Mouse (Mus musculus): ENCODE measurements at regions not wholly inside any gene's neighbourhood (a gene's known extent, or its start where the extent isn't known, plus 50 kb on each side); places are given as distances from the start of the nearest gene placed in this dataset.

DNA sequence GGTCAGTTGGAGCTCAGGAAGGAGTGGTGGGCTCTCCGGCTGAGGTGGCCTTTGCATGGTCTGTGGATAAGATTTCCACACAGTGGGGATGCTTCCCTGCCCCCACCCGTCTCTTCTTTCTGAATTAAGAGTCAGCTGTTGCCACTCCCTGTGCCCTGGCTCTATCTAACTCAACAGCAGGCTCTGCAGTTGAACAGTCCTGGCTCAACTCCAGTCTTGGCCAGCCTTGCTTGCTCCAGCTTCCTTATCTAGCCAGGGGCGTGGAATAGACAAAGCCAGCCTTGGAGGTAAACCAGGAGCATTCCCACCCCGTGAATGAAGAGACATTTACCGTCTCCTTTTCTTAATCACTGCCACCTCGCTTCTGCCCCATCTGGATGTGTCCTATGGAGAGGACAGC lies 89.7 kb downstream of the Mn1 start:
- DNase-seq (ENCODE audit: low spot score) = no peak

DNA sequence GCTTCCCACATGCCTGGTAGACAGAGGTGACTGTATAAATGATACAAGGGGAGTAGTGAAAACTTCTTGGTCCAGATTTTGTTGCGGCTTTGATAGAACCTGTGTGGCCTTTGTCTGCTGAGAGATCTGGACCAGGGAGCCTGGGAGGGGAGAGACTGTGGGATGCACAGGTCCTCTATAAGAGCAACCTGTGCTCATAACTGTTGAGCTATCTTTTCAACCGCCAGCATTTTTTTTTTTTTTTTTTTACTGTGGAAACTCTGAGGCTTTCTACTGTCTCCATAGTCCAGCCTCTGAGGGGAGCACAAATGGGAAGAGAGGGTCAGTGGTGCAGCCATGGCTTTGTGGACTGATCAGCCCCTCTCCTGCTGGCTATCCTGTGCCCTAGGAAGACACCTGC lies 90.2 kb downstream of the Mn1 start:
- no peak for DNase-seq (ENCODE audit: low spot score)

DNA sequence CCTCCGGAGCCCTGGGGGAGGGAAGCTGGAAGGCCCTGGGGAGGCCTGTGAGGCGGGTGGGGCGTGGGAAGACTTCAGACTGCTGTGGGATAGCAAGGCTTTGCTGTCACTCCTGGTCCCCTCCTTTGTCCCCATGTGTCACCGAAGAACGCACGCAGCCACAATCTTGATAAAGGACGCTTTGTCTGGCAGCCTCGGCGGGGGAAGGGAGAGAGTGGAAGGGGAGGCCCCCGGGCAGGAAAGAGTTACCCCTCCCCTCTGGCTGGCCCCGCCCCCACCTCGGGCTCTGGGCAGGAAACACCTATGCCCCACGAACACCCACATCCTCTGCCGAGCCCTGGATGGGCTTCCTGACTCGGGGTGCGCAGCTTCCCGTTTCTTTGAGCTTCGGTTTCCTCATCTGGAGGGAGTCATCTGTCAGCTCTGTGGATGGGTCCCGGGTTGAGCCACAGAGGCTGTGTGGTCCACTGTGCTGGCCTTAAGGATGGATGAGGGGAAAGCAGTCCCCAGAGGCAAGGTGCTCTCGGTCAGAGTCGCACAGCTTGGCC lies 91.9 kb downstream of the Mn1 start:
- DNase-seq (ENCODE audit: low spot score) = peak; percentile 96

DNA sequence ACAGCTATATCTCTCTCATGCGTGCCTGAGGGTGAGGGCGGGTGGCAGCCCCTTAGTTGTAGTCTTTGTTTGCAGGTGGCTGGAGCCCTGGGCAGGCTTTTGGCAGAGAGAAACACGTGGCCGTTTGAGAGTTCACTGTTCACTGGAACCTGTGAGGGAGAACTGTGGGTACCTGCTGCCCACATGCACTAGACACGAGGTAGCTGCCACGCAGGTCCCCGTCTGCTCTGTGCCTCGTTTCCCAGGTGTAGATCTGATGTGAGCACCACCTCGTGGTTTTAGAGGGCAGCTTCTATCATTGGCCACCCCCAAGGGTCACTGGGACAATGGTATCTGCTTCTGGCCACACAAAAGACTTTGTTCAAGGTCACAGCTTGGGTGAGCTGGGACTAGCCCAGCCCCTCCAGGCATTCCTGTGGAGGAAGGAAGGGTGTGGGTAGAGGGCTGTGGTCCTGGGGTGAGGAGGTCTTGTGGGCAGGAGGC lies 92.5 kb downstream of the Mn1 start:
- no peak for DNase-seq (ENCODE audit: low spot score)

DNA sequence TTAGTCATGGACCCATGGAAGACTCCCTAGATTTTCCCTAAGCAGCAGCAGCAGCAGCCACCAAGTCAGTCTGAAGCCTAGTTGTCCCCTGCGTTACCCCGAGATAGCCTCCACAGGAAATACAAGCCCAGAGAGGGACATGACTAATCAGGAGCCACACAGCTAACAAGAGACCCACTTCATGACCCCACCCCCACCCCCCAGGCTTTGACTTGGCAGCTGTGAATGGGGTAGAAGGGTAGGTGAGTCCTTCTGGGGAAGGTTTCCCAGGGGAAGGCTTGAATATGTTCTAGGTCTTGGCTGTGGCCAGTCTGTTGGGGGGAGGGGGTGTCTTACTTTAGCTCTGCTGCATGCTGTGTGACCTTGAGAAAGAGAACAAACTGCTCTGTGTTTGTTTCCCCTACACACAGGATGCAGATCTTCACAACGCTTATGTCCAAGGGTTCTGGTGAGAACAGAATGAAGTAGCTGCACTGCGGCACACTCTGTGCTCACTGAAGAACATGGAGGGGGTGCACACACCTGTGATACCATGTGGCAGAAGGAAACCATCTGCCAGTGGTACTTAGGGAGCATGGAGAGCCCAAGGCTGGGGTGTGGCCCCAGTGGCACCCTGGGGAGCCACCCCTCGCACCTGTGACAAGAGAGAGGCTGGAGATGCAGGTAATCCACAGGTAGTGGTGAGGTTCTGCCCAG lies 93.2 kb downstream of the Mn1 start:
- peak; percentile 69 for DNase-seq (ENCODE audit: low spot score)

DNA sequence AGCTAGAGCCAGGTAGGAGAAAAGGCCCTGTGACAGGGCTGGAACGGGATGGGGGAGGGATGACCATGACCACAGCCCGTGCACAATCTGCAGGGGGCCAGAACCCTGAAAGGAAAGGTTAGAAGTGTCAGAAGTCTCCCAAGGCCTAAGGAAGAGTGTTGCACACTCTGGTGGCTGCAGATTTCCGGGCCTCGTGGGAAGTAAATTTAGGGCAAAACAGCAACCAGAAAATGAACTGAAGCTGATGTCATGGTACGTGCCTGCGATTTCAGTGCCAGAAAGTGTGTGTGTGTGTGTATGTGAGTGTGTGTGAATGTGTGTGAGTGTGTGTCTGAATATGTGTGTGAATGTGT lies 93.7 kb downstream of the Mn1 start:
- DNase-seq (ENCODE audit: low spot score) = peak; percentile 37

DNA sequence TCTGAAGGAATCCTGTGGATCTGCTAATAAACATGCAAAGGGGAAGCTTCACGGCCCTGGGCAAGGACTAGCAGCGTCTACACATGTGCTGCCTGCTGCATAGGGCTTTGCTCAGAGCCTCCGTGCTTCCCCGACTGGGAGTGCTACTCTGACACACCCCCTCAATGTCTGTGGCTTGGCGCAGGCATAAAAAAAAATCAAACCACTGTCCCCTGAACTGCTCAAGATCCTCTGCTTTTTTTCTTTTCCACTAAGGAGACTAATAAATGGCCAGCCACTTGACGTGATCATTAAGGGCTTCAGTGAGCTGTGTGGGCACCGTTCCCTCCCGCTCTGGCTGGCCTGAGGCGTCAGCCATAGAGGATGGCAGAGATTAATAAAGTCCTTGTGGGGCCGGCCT lies 94.8 kb downstream of the Mn1 start:
- DNase-seq (ENCODE audit: low spot score) = no peak

DNA sequence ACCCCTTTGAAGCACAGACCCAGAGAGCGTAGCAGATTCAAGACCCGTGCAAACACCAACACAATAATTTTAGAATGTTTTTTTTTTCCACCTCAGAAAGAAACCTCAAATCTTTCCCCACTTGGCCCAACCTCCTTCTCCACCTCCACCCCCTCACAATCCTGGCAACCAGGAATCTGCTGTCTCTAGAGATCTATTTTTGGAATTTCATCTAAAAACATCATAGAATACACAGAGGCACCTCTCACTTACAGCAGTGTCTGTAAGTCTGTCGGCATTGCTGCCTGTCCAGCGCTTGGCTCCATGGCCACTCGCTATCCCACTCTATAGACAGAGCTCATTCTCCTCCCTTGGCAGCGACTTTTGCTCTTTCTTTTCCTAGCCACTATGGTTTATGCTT lies 96.8 kb downstream of the Mn1 start:
- DNase-seq (ENCODE audit: low spot score) = no peak

DNA sequence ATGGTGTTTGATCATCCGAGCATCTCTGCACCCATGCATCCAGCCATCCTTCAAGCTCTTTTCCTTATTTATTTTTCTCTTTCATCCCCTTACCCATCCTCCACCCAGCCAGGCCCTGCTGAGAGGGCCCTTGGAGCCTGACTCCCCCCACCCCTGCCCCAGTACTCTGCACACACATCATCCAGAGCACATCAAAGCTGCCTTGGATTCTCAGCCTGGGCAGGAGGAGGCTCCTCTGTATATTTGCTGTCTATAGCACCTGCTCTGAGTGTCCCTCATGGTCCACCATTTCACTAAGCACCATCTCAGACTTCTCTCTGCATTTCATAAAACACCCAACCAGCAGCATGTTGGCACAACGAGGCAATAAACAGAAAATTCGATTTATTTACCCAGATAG lies 101.9 kb downstream of the Mn1 start:
- no peak for DNase-seq (ENCODE audit: low spot score)

DNA sequence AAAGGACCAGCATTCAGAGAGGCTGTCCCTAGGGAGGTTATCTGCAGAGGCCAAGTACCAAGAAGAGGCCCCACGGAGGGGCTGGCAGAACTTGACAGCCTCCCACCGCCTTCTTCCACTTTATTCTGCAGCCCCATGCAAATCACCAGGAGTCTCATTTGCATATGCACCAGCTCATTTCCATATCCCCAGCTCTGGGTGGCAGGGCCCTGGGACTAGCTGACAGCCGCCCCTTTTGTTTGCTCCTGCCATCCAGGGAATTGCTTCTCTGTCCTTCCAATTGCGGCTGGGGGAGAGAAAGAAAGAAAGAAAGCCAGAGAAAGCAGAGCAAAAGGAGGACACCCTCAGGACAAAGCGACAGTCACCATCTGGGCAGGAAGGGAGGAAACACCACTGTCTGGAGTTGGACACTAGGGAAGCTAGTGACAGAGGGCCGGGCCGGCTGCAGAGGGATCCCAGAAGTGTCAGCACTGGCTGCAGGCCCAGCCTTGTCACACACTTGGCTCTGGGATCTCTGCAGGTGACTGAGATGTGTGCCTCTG lies 102.4 kb downstream of the Mn1 start:
- DNase-seq (ENCODE audit: low spot score) = no peak

DNA sequence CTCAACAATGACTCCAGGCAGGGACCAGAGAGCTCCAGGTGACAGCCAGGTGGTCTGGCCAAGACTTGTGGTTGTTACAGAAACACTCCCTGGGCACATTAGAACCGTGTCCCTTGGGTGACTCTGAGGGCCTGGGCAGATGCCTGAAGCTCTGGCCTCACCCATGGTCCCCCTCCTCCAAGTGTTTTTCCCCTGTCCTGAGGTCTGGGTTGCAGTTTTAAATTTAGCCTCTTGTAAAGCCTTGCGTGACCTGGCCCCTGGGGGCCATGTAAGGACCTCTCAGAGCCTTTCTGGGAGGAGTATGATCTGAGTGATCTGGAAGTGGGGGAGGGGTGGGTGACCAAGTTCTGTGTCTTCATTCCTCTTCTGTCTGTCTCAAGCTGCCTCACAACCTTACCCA lies 104.7 kb downstream of the Mn1 start:
- DNase-seq (ENCODE audit: low spot score) = no peak

DNA sequence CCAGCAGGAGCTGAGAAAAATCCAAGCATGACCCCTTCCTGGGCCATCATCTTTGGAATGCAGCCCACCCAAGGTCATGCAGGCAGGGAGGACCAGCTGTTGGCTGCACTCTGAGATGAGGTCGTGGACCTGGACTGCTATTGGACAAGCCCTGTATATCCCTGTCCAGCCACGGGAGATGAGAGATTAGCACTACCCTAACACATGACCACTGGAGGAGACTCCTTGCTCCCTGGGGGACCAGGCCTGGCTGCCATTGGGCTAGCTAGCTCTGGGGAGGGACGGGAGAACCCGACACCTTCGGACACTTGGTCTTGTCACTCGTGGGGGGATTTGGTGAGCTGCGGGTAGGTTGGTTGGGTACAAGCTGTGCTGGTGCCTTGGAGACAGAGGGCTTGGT lies 105.4 kb downstream of the Mn1 start:
- DNase-seq (ENCODE audit: low spot score) = no peak

DNA sequence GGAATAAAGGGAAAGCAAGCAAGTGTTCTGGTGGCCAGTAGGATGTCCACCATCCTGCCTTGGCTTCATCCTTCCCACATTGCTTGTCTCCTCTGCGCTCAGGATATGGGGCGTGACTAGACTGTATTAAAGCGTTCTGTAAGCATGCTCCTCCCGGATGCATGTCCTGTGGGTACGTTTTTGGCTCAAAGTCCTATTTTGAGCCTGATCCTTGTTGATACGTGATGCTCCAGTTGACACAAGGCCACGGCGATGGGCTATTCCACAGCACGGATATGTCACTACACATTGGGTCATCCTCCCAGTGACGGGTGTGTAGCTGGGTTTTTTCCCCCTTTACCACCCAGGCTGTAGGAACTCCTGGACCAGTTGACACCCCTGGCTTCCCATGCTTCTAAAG lies 110.6 kb downstream of the Mn1 start:
- no peak for DNase-seq (ENCODE audit: low spot score)

DNA sequence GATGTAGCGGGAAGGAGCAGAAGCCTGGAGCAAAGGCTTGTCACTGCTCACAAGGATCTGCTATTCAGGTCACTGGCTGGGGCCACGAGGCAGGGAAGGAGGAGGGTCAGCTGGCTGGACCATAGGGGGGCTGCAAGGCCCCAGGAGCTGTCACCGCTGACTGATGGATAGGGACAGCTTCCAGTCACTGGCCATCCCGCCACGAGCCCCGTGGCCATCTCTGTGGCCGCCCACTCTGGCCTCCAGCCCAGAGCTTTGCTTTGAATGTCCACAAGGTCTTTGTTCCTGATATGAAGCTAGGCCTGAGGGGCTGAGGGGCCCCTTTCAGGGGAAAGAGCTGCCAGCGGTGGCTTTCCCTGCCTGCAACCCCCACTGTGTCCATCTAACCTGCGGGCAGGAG lies 111.9 kb downstream of the Mn1 start:
- no peak for DNase-seq (ENCODE audit: low spot score)

DNA sequence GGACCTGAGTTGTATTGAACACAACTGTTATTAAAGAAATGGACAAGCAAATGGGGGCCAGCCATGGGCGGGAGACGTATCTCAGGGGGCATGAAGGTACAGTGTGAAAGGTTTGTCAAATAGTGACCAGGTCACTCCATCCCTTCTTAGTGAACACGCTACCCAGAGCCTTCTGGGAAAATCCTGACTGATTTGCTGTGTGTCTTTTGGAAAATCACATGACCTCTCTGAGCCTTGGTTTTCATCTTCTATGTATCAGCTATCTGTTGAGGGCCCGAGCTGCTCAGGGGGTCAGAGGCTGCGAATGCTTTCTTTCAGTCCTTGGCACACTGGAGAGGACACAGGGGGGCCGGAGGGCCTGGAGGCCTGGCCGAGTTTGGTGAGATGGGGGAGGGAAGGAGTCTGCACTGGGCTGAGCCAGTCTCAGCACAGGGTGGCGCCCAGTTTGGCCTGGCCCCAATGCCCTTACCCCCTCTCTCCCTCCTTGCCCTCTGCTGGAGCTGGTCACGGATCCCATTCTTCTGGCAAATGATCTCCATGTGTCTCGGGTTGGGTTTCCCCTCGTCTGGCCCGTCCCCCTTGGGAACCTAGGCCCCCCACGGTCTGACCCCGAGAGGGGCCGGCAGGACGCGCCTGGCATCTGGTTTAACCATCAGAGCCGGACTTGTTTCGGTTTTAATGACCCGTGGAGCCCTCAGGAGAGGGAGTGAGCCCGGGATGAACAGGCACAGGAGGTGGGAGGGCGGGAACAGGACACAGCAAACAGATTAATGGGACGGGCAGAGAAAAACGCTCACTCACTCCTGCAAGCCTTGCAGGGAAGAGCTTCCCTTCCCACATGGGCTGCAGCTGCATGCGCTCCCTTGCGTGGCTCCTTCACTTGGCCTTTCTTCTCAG lies 113.7 kb downstream of the Mn1 start:
- no peak for DNase-seq (ENCODE audit: low spot score)

DNA sequence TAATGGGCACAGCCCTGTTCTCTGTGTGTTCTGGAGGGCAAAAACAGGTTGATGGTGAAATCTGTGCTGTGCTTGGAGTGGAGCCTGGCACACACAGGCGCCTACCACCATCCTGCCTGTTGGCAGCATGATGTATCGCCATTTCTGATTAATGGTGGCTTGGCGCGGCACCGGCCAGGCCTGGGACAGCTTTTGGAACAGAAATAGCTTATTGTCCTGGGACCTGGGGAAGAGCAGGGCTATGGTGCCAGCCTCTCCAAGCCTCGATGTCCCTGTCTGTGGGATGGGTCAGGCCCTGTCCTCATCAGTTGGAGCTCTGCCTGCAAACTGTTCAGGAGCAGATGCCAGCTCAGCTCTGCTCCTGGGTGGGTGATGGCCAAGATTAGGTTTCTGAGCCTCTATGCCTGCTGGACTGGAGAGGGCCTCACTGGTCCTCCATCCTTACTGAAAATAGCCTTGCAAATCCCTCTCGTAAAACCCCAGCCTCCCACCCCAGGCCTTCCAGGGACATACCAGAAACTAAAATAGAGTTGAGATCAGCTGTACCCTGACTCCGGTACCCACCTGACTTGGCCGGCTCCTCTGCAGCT lies 115.4 kb downstream of the Mn1 start:
- DNase-seq (ENCODE audit: low spot score) = no peak

DNA sequence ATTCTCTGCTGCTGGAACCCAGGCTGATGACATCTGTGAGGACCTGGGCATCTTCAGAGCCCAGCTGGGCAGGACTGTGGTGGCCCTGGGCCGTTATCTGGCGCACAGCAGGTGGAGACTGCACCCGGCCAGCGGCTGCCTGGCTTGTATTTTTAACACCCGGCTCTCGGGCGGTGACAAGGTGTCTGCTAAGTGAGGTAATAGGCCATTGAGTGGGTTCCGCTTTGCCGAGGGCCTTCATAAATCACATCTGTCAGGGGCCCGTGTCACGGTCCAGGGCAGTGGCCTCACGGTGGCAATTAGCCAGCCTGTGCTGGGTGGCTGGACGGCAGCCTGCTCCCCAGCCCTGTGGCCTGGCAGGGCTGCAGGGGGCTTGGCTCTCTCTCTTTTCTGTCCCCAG lies 118.8 kb downstream of the Mn1 start:
- no peak for DNase-seq (ENCODE audit: low spot score)

DNA sequence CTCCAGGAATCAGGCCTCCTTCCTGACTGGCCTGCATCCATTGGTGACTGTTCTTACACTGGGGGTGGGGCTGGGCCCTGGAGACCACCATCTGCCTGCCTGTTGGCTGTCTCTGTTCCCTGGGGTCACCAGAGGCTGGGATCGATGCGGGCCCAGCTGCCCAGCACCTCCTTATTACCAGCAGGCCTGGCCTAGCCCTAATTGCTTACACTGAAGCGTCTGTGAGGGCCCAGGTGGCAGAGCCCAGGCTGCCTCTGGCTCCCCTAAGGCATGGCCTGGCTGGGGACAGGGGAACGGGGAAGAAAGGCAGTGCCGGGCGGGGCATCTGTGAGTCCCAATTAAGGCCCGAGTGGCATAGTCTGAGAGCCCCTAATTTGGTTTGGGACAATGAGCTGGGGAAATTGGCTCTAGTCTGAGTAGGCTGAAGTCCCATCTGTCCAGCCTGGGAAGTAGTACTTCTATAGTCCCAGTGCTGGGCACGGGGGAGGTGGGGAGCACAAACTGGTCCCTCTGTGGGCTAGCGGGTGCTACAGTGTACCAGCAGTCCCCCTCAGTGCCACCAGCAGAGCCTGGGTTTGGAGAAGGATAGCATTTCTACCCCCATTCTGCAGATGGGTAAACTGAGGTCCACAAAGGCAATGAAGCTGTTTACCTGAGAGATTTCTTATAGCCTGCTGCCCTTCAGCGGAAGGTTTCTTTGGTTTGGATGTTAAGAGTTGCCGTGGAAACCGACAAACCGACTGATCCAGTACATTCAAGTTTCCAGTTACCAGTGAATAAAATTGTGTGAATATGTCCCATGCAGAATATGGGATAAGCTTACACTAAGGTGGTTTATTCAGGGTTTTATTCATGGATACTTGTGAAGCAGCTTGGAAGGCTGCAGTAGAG lies 121.6 kb downstream of the Mn1 start:
- no peak for DNase-seq (ENCODE audit: low spot score)

DNA sequence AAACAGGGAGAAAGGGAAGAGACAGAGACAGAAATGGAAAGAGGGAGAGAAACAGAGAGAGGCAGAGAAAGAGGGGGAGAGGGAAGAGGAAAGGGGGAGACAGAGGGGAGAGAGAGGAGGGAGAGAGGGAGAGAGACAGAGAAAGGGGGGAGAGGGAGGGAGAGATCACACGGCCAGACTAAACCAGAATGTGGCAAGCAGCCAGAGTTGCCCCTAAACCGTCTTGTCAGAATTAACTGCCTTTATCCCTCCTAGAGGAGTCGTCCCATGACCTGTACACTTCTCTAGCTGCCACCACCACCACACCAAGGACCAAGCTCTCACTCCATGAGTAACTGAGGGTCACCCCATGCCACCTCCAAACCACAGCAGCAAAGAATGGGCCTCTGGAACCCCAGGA lies 123.3 kb downstream of the Mn1 start:
- no peak for DNase-seq (ENCODE audit: low spot score)

DNA sequence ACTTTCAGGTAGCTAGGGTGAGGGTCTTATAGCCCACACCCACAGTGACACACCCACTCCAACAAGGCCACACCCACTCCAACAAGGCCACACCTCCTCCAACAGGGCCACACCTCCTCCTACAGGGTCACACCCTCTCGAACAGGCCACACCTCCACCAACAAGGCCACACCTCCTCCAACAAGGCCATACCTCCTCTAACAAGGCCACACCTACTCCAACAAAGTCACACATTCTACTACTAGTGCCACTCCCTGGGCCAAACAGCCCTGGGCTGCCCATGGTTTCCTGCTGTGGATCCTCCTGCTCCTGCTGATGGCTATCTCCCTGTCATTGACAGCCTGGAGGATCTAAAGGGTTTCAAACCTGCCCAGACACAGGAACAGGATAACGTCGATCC lies 124.9 kb downstream of the Mn1 start:
- no peak for DNase-seq (ENCODE audit: low spot score)

Data from thymus, postnatal 0 days (tissue).